Mouse (Mus musculus) CD8-positive naive resting alpha-beta T cell, adult 2 months (primary cell): ENCODE measurements at regions not wholly inside any gene's neighbourhood (a gene's known extent, or its start where the extent isn't known, plus 50 kb on each side); places are given as distances from the start of the nearest gene placed in this dataset.

ENCODE experiments used
- DNase-seq, 2 experiments: peaks; one replicate each; pipeline ENCODE4 v3.0.0; 2022; ENCODE audit warnings: low read depth in 2 of 2, low spot score in 2 of 2

DNA sequence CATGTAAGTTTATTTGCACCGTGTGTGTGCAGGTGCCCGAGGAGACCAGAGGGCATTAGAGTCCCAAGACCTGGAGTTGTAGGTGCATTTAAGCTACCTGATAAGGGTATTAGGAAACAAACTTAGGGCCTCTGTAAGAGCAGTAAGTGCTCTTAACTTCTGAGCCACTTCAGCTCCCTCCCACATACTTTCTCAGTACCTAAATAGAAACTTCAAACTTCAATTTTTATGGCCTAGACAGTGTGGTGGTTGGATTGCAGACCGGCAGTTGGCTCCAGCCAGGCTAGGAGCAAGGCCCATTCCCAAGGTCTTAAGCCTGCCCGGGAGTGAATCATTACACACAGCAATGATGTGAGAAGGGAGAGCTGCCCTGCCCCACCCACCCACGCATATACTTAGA, 208.8 kb upstream of the Plpp4 start:
- DNase-seq: no peak

- DNase-seq: no peak
These were observed 207.1 kb upstream of the Plpp4 start for GRCm38 (mm10) chr7:129049726-129050125.

- DNase-seq: no peak
These were observed 206.2 kb upstream of the Plpp4 start for GRCm38 (mm10) chr7:129050675-129051074.

DNA sequence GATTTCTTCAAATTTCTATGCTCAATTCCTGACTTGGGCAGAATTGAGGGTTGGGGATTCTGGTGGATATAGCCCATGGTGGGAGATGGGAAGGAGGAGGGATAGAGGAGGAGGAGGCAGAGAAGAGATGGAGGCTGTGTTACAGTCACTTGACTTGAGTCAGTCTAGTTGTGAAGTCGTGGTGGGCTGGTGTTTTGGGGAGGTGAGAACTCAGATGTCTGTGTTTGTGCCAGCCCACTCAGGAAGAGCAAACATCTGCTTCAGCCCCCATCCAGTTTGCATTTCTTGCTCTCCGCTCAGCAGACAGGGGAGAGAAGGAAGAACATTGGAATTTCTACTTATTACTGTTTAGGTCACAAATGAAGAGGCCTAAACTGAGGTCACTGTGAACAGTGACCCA, 189.9 kb upstream of the Plpp4 start:
- DNase-seq: no peak

GRCm38 (mm10) chr7:129068137-129068536, 188.7 kb upstream of the Plpp4 start:
- no peak for DNase-seq

GRCm38 (mm10) chr7:129079786-129080185, 177.0 kb upstream of the Plpp4 start:
- no peak for DNase-seq

- DNase-seq: no peak
These were observed 165.4 kb upstream of the Plpp4 start for GRCm38 (mm10) chr7:129091441-129091840.

DNA sequence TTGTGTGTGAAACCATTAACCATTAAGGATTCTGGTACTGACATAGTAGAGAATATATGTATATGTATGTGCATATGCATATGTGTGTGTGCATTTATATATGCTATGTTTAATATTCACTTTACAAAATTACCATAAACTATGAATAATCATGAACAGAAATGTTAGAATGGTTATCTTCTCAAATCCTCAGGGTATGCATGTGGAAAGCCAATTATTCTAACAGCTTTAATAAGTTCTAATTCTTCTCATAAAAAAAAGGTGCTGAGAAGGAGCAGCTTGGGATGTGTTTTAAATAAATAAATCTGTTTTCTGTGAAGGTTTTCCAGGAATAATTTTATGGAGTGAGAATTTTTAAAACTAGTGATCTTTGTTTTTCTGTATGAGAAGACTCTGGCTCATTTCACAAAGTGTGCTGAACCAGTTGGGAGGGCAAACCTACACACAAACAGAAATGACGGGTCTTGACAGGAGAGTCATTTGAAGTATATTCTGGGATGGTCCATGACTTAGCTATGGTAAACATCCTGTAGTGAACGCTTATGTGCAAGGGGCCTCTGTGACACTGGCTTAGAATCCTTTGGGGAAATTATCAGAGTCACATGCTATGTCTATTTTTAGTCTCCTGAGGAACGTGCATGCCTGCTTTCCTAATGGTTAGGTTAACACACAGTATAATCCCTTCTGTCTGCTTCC, 160.3 kb upstream of the Plpp4 start:
- no peak for DNase-seq

GRCm38 (mm10) chr7:129102437-129102836, 154.4 kb upstream of the Plpp4 start:
- no peak for DNase-seq

DNA sequence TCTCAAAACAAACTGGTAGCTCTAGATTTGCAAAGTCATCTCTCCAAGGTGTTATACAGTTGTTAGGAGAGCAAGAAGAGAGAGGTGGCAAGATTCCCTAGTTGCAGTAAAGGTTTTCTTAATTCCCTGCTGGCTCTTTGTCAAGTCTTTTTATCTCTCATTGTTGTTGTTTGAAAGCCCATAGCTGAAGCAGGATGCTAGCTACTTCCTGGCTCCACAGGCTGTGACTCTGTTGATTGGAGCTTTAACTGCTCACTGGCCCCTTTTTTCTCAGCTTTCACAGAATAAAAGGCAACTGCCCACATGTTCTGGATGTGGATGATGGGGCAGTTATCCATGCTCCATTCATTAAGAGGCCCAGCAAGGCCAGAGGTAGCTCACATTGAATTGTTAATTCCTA, 122.7 kb upstream of the Plpp4 start:
- DNase-seq: no peak

- no peak for DNase-seq
These were observed 122.1 kb upstream of the Plpp4 start for GRCm38 (mm10) chr7:129134661-129135215.

- DNase-seq: no peak
These were observed 119.4 kb upstream of the Plpp4 start for GRCm38 (mm10) chr7:129137303-129137990.

DNA sequence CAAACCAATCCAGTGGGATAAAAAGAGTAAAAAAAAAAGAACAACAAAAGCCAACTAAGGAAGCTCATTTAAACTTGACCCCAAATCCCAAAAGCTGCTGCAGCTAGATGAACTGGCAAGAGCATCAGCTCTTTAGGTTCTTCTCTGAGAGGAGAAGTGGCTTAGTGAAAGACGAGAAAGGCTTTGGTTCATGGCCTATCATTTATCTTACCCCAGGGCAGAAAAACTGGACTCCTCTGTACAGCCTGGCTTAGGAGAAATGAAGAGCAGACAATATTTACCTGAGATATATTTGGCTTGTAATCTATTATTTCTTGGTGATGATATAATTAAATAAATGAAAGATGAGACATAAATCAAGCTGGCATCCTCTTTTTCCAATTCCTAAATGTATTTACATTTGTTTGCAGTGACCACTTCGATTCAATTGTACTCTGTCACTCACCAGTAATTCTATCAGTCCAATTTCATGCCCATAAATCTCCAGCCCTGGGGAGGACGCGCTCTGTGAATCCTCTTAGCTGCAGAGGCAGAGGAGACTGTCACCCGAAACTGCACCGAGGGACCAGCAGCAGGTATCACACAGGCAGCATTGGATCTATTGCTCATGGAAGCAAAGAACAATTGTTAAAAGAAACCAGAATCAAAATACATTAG, 114.8 kb upstream of the Plpp4 start:
- no peak for DNase-seq

- no peak for DNase-seq
These were observed 114.3 kb upstream of the Plpp4 start for GRCm38 (mm10) chr7:129142599-129142949.

DNA sequence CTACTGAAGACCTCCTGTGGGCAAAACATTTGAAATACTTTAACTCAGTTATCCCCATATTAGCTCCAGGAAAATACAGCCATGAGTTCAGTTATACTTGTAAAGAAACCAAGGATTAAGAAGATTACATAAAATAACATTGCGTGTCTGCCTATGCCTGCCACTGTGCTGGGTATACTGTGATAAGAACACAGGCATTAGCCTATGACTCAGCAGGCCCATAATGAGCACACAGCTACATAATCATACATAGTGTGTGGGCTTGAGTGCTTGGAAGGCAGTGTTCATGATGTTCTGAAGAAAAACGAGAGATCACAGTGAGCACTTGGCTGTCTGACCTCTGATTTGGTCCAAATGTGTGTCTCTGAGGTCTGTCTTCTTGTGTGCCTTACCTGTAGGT, 101.3 kb upstream of the Plpp4 start:
- no peak for DNase-seq

- no peak for DNase-seq
These were observed 86.9 kb upstream of the Plpp4 start for GRCm38 (mm10) chr7:129169971-129170370.

DNA sequence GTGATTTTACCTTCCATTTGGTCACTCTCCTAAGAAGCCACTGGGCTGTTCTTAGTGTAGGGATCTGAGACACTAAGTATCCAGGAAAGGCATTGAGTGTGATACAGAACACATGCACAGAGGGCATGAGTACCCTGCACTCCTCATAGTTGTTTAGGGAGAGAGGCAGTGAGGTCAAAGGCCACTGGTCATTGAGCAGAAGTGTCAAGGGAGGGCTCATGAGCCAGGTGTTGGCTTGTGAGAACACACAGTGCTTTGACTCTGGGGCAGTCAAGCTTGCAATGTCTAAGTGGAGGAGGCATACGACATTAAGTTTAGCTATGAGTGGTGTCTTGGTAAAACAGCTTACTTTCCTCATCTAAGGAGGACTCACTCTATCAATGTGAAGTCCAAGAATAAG, 65.9 kb upstream of the Plpp4 start:
- DNase-seq: no peak

DNA sequence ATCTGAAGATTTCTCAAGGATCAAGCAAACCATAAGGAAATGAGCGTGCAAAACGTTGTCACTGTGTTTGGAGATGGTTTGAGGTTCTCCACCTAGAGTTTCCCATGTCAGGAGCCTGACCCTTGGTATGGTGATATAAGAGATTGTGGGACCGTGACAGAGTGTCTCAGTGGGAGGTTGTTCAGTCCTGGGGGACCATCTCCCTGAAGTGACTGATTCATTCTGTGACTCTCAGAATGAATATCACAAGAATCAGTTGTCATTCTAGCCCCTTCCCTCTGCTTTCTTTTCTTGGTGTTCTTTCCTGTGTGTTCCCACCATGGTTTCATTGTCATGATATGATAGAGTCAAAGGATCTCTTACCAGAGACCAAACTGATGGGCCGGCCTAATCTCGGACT, 49.8 kb upstream of the Plpp4 start:
- DNase-seq: no peak
